Mouse (Mus musculus) CH12.LX (cell line): ENCODE measurements at regions not wholly inside any gene's neighbourhood (a gene's known extent, or its start where the extent isn't known, plus 50 kb on each side); places are given as distances from the start of the nearest gene placed in this dataset.

Experiments
- MAFK ChIP-seq: IDR thresholded peaks from 2 replicates; pipeline ENCODE4 v1.6.1; 2011; ENCODE audit warnings: low read length, improper control_type of control experiment; ENCODE audit not compliant: insufficient replicate concordance
- POLR2A ChIP-seq: IDR thresholded peaks from 2 replicates; pipeline ENCODE4 v1.6.1; 2011; ENCODE audit warnings: low read depth, mild to moderate bottlenecking, improper control_type of control experiment, low read length
- USF1 ChIP-seq: IDR thresholded peaks from 2 replicates; pipeline ENCODE4 v1.6.1; 2014; ENCODE audit warnings: low read depth, mild to moderate bottlenecking, inconsistent platforms, low read length, improper control_type of control experiment
- ZMIZ1 ChIP-seq: IDR thresholded peaks from 2 replicates; pipeline ENCODE4 v1.6.1; 2012; ENCODE audit warnings: low read depth, mild to moderate bottlenecking, inconsistent platforms, low read length, improper control_type of control experiment

- TF ChIP-seq MAFK, result no peak
- no peak for TF ChIP-seq ZMIZ1
- no peak for TF ChIP-seq USF1
- no peak for TF ChIP-seq POLR2A
These were observed 634.2 kb downstream of the Tns3 start for GRCm38 (mm10) chr11:8030119-8030518.
